Mouse (Mus musculus): Measurements from ENCODE around the gene Tmem242. TPM values are rescaled to one million over a fixed set of nuclear protein-coding genes. Genes with fewer than 3 reads are reported as not detected.

The Tmem242 gene
- polyA plus RNA-seq, 1 experiment from 2014 or later, result 118 TPM

- no peaks in the 10 kb centered on the region for H3K36me3 ChIP-seq
- H3K27me3 ChIP-seq, result no peaks in the 10 kb centered on the region
- no peaks in the 10 kb centered on the region for H3K9me3 ChIP-seq (replicated peaks)
- H3K4me3 ChIP-seq, result no peak overlapping the region
- no peak overlapping the region for H3K27ac ChIP-seq
- H3K9ac ChIP-seq, result no peak overlapping the region
- no peak overlapping the region for H3K4me2 ChIP-seq
- 40% methylated on average over 11 of the region's 11 CpGs for WGBS
- peaks cover 9% of the 10 kb centered on the region for H3K4me1 ChIP-seq (replicated peaks)
- no peak for ATAC-seq (replicated peaks; ENCODE audit: insufficient number of reproducible peaks, insufficient read depth, low FRiP score, low read depth)
These were observed 62.7 kb downstream of the Tmem242 start for GRCm38 (mm10) chr17:5377151-5377929.

DNA sequence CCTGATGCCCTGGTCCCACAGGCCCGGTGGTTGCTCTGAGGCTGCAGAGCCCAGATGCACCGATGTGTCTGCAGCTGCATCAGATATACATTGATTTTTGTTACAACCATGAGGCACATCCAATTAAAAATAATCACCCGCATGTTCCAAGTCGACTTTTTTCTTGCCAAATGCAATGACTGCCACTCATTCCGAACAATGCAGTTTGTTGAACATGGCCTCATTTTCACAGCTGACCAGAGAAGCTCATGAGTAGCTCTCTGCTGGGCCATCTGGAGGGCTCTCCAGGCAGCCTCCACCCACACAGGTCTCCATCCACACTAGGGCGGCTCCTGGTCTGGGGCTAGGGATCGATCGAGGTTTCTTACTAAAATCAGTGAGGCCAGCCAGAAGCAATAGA lies 67.1 kb downstream of the Tmem242 start:
- no peak for ATAC-seq (replicated peaks; ENCODE audit: insufficient number of reproducible peaks, insufficient read depth, low FRiP score, low read depth)
- Histone ChIP-seq H3K4me1 (replicated peaks) (peaks cover 23% of the 10 kb centered on the region), H3K4me3 (no peak overlapping the region), H3K36me3 (no peaks in the 10 kb centered on the region), H3K9ac (no peak overlapping the region), H3K9me3 (replicated peaks) (no peaks in the 10 kb centered on the region), H3K4me2 (no peak overlapping the region), H3K27ac (no peak overlapping the region), H3K27me3 (no peaks in the 10 kb centered on the region)
- WGBS, result 86% methylated on average over 8 of the region's 8 CpGs

DNA sequence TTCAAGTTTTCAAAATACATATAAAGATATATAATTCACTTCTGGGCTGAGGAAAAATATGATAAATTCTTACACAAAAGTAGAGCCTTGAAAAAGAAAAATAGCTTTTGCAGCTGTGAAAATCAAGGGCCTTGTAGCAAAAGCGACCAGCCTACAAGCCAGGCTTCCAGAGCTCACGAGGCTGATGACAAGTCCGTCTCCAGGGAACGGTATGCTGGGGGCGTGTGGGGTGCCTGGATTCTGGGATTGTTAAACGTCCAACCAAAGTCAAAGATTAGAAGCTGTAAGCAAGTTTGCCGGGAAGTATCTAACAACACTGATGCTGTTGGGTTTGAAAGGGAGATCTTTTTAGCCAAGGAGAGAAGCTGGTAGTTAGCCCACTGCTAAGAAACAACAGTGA lies 68.5 kb downstream of the Tmem242 start:
- no peak overlapping the region for H3K9ac ChIP-seq
- 0 out of 2 replicates have a peak, but pooled peaks have one; percentile 67 for ATAC-seq (replicated peaks; ENCODE audit: insufficient number of reproducible peaks, insufficient read depth, low FRiP score, low read depth)
- H3K4me2 ChIP-seq, result 0 out of 2 replicates have a peak overlapping the region, but pooled peaks have one; percentile 1
- peak overlapping the region; percentile 63 for H3K27ac ChIP-seq
- H3K9me3 ChIP-seq (replicated peaks), result no peaks in the 10 kb centered on the region
- 14% methylated on average over 7 of the region's 7 CpGs for WGBS
- peaks cover 21% of the 10 kb centered on the region for H3K4me1 ChIP-seq (replicated peaks)
- H3K4me3 ChIP-seq, result no peak overlapping the region
- no peaks in the 10 kb centered on the region for H3K27me3 ChIP-seq
- no peaks in the 10 kb centered on the region for H3K36me3 ChIP-seq

- 44% methylated on average over 4 of the region's 4 CpGs for WGBS
- ATAC-seq (replicated peaks; ENCODE audit: insufficient number of reproducible peaks, insufficient read depth, low FRiP score, low read depth), result no peak
- no peak overlapping the region for H3K9ac ChIP-seq
These were observed 69.0 kb downstream of the Tmem242 start for GRCm38 (mm10) chr17:5371032-5371431.

GRCm38 (mm10) chr17:5365992-5366398 lies 74.1 kb downstream of the Tmem242 start:
- Histone ChIP-seq H3K27ac (no peak overlapping the region), H3K9me3 (replicated peaks) (no peaks in the 10 kb centered on the region), H3K4me1 (replicated peaks) (peaks cover 7% of the 10 kb centered on the region; the same call in 1 of the 2 replicates), H3K27me3 (no peaks in the 10 kb centered on the region), H3K36me3 (no peaks in the 10 kb centered on the region), H3K4me2 (no peak overlapping the region), H3K9ac (no peak overlapping the region), H3K4me3 (no peak overlapping the region)
- no peak for ATAC-seq (replicated peaks; ENCODE audit: insufficient number of reproducible peaks, insufficient read depth, low FRiP score, low read depth)
- 70% methylated on average over 8 of the region's 8 CpGs for WGBS

More at GRCm38 (mm10) chr17:5371032-5371431, 69.0 kb downstream of the Tmem242 start:
- H3K27me3 ChIP-seq, result no peaks in the 10 kb centered on the region
- no peaks in the 10 kb centered on the region for H3K36me3 ChIP-seq
- H3K9me3 ChIP-seq (replicated peaks), result no peaks in the 10 kb centered on the region
- peak overlapping the region; percentile 63 for H3K27ac ChIP-seq
- peaks cover 21% of the 10 kb centered on the region for H3K4me1 ChIP-seq (replicated peaks)
- H3K4me2 ChIP-seq, result 0 out of 2 replicates have a peak overlapping the region, but pooled peaks have one; percentile 1
- H3K4me3 ChIP-seq, result no peak overlapping the region

Small RNAs within 50 kb of the gene (microRNA-seq; reads per million reads assigned to microRNA genes)
- not detected for gene Gm22475

Other genes with a start within 250 kb of the Tmem242 start
- not detected in 2 replicates for gene Ldhal6b, start 21.5 kb downstream of the Tmem242 start, polyA plus RNA-seq (2015; fragmentation: Nextera tagmentation; extraction: Ambion mirVana)
- 1.3 and 1.9 TPM in 2 replicates for gene Zdhhc14, start 52.3 kb upstream of the Tmem242 start, polyA plus RNA-seq (2015; fragmentation: Nextera tagmentation; extraction: Ambion mirVana)

Data from heart, embryonic 15.5 days (tissue).